Mouse (Mus musculus) monocyte, adult 5-6 weeks (primary cell): ENCODE measurements around the gene Msl1. TPM values are rescaled to one million over a fixed set of nuclear protein-coding genes. Genes with fewer than 3 reads are reported as not detected.

Source experiments
- ATAC-seq: fragments of 153-309, 156-312 bp; replicated peaks from 2 replicates; pipeline ENCODE4 v1.8.0; 2017; ENCODE audit warnings: mild to moderate bottlenecking; ENCODE audit not compliant: low TSS enrichment, insufficient number of reproducible peaks, severe bottlenecking, poor library complexity, low FRiP score
- total RNA-seq: library from RNA; stranded (forward); fragments of 200-1000, 200-491, 200-594 nt; gene quantifications from 3 replicates; pipeline ENCODE4 v1.2.3, GENCODE M21; 2017

Msl1 gene
- total RNA-seq, result 108 to 125 TPM (median 112 TPM) in 3 replicates

DNA sequence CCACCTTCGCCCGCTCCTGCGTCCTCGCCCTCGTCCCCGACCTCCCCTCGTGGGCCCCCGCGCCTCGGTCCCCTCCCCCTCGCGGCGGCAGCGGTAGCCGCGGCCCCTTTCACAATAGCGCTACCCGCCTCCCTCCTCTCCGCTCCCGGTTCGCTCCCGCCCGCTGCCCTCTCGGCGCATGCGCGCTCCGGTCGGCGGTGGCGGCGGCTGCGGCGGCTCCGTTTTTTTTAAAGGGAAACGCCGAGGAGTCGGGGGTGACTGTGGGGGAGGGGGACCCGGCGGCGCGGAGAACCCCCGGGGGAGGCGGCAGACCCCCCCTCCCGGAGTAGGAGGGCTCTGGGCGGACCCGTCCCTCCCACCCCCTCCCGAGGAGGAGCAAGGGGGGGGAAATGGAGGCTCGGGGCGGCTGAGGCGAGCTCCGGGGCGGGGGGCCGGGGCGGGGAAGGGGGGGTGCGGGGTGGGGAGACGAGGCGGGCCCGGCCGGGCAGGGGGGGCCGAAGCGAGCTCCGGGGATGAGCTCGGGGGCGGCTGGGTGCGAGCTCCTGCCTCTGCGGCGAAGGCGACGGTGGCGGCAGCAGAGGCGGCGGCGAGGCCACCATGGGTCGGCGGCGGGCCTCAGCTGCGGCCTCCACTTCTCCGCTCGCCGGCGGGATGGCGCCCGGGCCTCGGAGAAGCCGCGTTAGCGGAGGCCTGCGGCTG is at the start of gene Msl1:
Gene Msl1, plus strand, starts transcription at position 502 of the 699 bp plus-strand sequence.
- peak; percentile 51 for ATAC-seq

GRCm38 (mm10) chr11:98745932-98746853 is 49.1 kb upstream of the Msl1 start:
- ATAC-seq, result no peak

DNA sequence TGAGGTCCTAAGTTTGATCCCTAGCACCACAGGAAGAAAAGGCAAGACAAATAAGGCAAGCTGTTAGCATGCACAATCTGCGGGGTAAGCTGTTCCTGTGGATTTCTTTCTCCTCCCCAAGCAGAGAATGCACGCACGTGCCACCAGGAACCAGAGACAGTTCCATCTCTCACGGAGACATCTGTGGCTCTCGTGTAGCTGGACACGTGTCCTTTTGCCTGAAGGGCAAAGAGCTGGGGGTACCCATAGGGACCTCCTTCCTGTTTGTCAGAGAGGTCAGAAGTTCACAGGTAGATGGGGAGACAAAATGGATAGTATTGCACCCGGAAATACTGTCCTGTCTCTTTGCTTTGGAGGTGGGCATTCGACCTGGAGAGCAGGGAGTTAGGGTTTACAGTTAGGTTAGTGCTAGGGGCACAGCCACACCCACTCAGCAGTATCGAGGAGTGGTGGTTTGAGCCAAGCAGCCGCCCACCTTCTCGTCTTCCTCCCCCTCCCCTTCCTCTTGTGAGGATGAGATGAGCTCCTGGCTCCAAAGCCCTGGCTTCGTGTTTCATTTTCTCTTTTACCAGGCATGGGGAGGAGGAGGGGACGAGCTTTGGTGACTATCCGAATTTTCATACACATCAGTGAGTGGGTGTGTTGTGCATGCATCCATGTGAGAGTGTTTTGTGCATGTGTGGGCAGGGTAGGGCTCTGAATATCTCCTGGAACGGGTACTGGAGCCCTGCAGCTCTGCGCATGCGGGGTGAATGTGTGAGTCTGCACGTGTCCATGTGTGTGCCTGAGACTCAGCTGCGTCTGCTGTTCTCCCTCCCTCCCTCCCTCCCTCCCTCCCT is 48.2 kb upstream of the Msl1 start:
- peak; percentile 37; the same call in 1 of the 2 replicates for ATAC-seq

DNA sequence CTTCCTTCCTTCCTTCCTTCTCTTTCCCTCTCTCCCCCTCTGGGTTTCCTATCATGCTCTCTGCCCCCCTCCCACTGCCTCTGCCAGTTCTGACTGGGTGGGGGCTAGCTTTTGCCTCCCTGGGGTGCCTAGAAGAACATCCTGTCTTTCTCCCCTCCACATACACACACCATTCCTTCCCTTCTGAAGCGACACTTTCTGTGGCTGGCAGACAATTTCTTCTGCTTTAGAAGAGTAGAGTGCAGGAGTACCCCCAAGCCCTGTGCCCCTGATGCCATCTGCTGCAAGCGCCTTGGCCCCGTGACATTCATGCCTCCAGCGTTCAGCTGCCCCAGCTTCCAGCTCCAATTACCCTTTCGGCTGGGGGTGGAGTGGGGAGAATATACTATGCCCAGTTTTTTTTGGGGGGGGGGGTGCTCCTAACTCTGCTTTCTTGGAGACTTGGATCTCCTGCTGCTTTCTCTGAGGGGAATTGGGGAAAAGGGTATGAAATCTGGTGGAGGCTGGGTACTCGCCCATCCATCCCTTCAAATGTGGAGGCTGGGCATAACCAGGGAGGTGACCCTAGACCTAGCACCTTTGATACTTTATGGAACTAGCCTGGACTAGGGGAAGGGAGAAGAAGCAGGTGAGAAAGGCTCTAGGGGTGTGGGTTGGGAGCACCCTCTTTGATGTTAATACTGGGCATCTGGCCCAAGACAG is 47.4 kb upstream of the Msl1 start:
- no peak for ATAC-seq

- no peak for ATAC-seq
These were observed 46.6 kb upstream of the Msl1 start for GRCm38 (mm10) chr11:98748506-98749416.

GRCm38 (mm10) chr11:98749716-98750115 is 45.6 kb upstream of the Msl1 start:
- no peak for ATAC-seq

DNA sequence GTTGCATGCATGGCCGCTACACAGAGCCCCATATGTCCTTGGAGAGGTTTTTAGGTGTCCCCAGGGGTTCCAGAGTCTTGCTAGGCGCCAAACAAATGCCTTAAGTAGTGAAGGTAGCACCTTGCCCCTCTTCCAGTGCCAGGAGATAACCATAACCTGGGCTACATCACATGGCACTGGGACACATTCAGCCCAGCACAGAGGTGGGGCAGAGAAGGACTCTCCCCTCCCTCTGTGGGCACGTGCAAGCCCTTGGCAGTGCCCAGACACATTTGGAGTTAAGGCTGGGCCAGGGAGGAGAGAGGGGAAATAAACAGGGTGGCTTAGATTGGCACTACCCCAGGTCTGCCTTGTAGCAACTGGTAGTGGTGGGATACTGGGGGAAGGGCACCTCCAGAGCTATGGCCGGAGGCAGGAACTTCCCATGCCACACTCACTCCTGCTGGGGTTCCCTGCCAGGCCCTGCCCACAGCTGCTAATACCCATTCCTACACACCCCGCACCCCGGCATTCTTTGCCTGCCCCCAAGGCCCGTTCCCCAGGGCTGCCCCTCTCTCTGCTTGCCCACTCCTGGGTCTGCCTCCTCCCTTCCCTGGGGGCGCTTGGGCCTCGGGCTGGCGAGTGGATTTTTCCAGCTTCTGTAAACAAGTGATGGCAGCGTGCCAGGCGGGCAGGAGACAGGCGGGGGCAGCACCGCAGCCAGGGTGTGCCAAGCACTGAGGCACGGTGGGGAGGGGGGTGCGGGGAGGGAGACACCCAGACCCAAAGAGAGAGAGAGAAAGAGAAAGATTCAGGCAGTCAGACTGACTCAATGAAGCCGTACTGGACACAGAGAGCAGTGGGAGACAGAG is 44.7 kb upstream of the Msl1 start:
- ATAC-seq, result no peak

- no peak for ATAC-seq
These were observed 44.0 kb upstream of the Msl1 start for GRCm38 (mm10) chr11:98751221-98751782.

DNA sequence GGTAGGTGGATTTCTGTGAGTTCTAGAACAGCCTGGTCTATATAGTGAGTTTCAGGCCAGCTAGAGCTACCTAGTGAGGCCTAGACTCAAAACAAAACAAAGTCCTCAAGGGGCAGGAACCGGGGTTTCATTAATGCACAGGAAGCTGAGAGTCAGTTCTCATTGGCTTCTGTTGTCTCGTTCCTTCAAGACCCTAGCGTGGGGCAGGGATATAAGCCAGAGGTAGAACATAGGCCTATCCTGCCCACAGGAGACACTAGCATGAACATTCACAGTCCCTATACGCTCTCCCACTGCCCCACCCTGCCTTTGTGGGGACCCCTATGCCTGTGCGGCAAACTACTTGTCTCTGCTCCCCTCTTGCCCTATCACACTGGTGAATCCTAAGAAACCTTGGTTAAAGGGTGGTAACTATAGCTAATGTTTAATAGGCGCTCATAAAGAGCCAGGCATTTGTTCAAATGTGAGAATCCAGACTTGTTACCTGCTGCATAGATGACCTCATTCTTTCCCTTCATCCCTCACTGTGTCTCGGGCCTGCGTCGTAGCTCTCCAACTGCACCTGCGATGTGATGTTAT is 42.7 kb upstream of the Msl1 start:
- no peak for ATAC-seq

DNA sequence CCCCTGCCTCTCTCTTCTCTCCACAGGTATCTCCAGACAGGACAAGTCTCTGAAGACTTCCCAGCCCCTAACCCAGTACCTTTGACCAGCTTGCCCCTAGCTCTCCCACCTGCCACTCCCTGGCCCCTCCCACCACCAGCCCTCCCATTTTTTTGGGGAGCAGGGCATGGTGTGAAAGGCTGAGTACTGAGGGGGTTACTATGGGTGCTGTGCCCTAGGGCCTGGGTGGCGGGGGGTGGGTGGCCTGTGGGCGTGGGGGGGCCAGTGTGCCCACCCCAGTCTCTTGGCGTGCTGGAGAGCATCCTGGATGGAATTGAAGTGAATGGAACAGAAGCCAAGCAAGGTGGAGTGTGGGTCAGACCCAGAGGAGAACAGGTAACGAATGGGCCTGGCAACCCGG is 42.1 kb upstream of the Msl1 start:
- ATAC-seq, result no peak

DNA sequence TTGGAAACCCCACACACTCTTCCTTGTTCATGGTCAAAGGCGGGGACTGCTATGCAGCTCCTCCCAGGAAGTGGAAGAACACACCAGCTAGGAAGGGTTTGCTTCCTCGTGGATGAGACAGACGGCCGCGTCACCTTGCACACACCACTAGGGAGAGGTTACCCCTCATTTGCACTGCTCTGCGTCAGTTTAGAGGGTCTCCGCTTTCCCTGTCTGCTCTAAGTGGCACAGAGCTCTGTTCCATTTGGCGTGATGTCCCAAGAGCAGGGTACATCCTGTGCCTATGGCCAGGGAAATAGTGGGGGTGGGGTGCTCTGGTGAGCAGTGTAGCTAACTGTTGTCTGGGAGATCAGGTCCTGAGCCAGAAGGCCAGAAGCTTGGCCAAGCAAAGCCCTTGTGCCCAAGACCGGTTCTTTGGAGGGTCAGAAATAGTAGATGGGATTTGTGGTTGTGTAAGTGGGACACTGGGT is 41.1 kb upstream of the Msl1 start:
- ATAC-seq, result no peak

DNA sequence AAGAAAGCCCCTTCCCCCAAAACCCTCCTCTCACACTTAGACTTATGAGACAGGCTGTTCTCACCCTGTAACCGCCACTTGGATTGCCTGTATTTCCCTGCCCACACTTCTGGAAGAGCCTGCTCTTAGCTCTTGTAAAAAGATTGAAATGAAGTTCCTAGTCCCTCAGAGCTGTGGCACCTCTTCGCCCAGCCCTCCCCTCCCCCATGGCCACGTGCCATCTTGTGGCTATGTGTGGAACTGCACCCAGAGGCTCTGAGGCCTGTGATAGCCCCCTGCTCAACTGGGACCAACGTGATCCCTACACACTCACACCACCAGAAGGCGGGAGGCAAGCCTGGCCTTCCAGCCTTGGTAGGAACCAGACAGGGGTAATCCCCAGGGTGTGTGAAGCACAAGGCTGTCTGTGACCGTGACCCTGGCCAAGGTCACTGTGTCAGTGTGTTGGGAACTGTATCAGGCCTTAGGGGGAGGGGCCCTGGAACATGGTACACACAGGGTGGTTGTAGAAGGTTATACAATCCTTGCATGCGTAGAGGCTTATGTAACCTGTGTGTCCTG is 40.6 kb upstream of the Msl1 start:
- peak; percentile 78 for ATAC-seq

DNA sequence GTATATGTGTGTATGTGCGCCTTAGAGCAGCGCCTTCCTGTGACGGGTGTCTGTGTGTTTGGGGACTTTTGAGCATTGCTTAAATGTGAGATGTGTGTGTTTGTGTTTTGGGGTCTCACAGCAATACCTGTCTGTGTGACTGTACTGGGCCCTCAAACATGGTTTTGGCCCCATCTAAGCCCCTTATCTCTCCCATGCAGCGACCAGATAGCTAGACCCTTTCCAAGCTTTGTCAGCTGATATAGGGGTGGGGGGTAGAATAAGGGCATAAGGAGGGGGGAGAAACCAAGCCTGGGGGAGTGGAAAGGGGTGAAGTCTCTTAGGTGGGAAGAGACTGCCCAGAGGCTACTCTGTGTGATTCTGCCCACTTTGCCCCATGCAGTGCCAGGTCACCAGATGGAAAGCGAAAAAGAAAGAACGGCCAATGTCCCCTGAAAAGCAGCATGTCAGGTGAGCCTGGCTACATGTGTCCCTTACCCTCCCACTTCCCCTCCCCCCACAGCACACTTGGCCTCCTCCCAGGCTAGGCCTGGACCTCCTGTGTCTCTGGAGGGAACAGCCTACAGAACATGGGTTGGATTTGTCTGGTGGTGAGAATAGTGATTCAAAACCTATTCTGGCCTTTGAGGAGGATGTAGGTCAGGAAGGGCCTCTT is 39.5 kb upstream of the Msl1 start:
- no peak for ATAC-seq

DNA sequence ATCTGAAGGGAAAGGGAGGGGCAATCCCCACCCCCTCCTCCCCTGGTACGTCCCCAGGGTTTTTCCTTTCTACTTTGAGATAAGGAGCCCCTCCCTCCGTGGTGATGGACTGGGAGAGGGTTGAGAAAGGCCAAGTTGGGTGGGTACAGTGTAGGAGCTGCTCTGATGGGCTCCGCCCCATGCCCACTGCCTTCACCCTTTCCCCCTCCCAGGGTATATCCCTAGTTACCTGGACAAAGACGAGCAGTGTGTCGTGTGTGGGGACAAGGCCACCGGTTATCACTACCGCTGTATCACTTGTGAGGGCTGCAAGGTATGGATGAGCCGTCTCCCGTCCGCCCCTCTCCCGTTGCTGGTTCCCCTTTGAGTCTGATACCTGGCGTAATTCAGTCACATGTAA is 38.6 kb upstream of the Msl1 start:
- no peak for ATAC-seq

DNA sequence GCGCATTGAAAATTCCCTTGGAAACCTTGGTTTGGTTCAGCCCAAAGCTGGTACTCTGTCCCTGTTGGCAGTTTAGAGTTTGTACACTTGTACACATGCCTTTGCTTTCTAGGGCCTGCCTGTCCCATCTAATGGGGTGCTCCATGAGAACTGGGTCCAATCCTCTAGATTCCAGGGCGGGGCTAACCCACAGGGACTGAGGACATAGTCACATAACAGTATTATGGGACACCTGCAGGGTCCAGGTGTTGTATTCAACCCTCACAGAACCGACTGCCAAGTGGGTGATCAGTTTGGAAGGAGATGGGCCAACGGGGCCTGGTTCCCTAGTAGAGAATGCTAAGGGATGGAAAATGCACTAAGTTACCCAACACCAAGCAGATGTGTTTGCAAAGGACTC is 33.4 kb upstream of the Msl1 start:
- ATAC-seq, result no peak
